Mouse (Mus musculus) liver, adult (tissue): ENCODE data around the gene Efhc1.

Experiments used
- GATA4 ChIP-seq: IDR thresholded peaks from 2 replicates; pipeline ENCODE4 v1.6.1; 2014; ENCODE audit warnings: mild to moderate bottlenecking, low read length; ENCODE audit not compliant: insufficient replicate concordance

The Efhc1 gene

GRCm38 (mm10) chr1:21023101-21023500, 71.7 kb downstream of the Efhc1 start:
- no peak for TF ChIP-seq GATA4

GRCm38 (mm10) chr1:21025203-21025602, 73.8 kb downstream of the Efhc1 start:
- no peak for TF ChIP-seq GATA4

- TF ChIP-seq GATA4: no peak
These were observed 75.1 kb downstream of the Efhc1 start for GRCm38 (mm10) chr1:21026534-21026933.

GRCm38 (mm10) chr1:21029000-21029399, 77.6 kb downstream of the Efhc1 start:
- no peak for TF ChIP-seq GATA4

GRCm38 (mm10) chr1:21031650-21032049, 80.2 kb downstream of the Efhc1 start:
- no peak for TF ChIP-seq GATA4

- TF ChIP-seq GATA4: no peak
These were observed 81.8 kb downstream of the Efhc1 start for GRCm38 (mm10) chr1:21033065-21033791.

GRCm38 (mm10) chr1:21033792-21034119, 82.3 kb downstream of the Efhc1 start:
- no peak for TF ChIP-seq GATA4

- TF ChIP-seq GATA4: no peak
These were observed 84.5 kb downstream of the Efhc1 start for GRCm38 (mm10) chr1:21035878-21036277.

GRCm38 (mm10) chr1:21037881-21038601, 86.6 kb downstream of the Efhc1 start:
- no peak for TF ChIP-seq GATA4

- TF ChIP-seq GATA4: no peak
These were observed 88.1 kb downstream of the Efhc1 start for GRCm38 (mm10) chr1:21039564-21039963.

GRCm38 (mm10) chr1:21040173-21040572, 88.7 kb downstream of the Efhc1 start:
- no peak for TF ChIP-seq GATA4
